Mouse (Mus musculus) lung, adult 2 months (tissue): ENCODE data around the gene Mrps35.

Experiments used
- CTCF ChIP-seq: fragments of 200-500 bp; IDR thresholded peaks from 2 replicates; pipeline ENCODE4 v1.5.1; 2011; ENCODE audit warnings: mild to moderate bottlenecking, low read length, control low read depth; ENCODE audit not compliant: insufficient read depth
- POLR2A ChIP-seq: fragments of 200-500 bp; IDR thresholded peaks from 2 replicates; pipeline ENCODE4 v1.6.1; 2011; ENCODE audit warnings: low read depth, mild to moderate bottlenecking, control low read depth, low read length, borderline replicate concordance; ENCODE audit errors: extremely low read depth

DNA sequence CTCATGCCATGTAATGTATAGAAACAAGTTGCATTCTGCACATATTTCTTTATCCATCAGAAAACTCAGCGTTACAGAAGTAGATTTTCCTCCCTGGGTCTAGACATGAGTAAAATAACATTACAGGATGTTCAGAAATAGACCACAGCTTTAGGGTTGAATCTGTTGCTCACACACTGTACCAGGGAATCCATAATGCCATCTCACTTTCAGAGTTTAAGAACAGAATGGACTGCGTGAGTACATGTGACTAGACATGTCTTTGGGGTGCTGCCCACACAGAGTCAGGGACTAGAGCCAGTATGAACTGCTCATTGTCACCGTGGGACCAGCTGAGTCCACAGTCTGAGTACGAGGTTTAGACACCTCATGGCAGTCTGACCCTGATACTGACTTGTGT, 43.9 kb upstream of the Mrps35 start:
- no peak for TF ChIP-seq POLR2A
- no peak for TF ChIP-seq CTCF
